ENCODE assay signal across 19 mouse cellular contexts in the genomic region with DNA sequence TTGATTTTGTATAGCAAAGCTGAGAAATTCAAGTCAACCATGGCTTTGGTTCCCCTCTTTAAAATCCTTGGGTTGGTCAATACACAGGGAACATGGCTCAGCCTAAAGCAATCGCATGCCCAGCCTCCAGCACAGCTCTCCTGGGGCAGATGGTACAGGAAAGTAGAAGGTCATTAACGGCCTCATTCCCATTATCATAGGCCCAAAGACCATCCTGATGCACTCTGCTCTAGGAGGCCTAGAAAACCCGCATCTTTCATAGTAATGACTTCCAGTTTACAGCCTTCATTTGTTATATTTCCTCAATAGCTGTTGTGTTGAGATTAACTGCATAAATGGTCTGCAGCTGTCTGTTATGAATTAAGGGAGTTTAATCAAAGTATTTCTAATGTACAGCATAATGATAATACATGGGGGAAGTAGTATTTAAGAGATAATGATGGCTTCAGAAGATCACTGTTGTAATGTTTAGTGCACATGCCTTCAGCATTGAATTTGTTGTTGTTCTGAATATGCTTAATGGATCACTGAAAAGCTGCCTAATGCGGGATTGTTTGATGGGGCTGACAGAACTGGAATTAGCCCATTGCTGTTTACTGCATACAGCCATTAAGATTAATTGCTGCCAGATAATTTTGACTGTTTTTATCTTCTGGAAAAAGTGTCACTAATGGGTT.
DNase-seq lines count a peak whose midpoint lies in the region; ATAC-seq and TF ChIP-seq lines count a peak whose summit lies in the region.
"Had no signal": no experiment of that assay in that cellular context is flagged by ENCODE, and none has a peak within 500 bp of the region (broad histone marks: within the 10 kb centered on the region; RNA-seq: fewer than 3 reads in every experiment).

No protein-coding gene starts in this region.

- H3K27ac ChIP-seq in heart, embryonic 10.5 days = no peak overlapping the region
- no peak overlapping the region for H3K27ac ChIP-seq in forebrain, embryonic 14.5 days (ENCODE audit: low read depth, low read length)
- H3K27ac ChIP-seq in forebrain, postnatal 0 days (ENCODE audit: low read depth, low read length) = no peak overlapping the region
- H3K27ac ChIP-seq: heart, adult 2 months; hindbrain, embryonic 12.5 days; hindbrain, embryonic 15.5 days had no signal

- no peak overlapping the region for H3K4me2 ChIP-seq in forebrain, embryonic 14.5 days (ENCODE audit: low read length)
- H3K4me2 ChIP-seq in forebrain, postnatal 0 days (ENCODE audit: low read depth) = no peak overlapping the region
- H3K4me2 ChIP-seq: heart, embryonic 11.5 days; hindbrain, embryonic 12.5 days; hindbrain, embryonic 15.5 days had no signal

- H3K9ac ChIP-seq in forebrain, embryonic 14.5 days (ENCODE audit: low read length) = no peak overlapping the region
- H3K9ac ChIP-seq in forebrain, postnatal 0 days = no peak overlapping the region
- H3K9ac ChIP-seq: hindbrain, embryonic 12.5 days; hindbrain, embryonic 15.5 days had no signal

- H3K4me1 ChIP-seq in heart, embryonic 10.5 days = no peaks in the 10 kb centered on the region
- no peaks in the 10 kb centered on the region for H3K4me1 ChIP-seq in forebrain, embryonic 14.5 days (ENCODE audit: control insufficient read depth, insufficient read depth, low read length)
- H3K4me1 ChIP-seq in forebrain, postnatal 0 days (ENCODE audit: insufficient read depth) = no peaks in the 10 kb centered on the region
- H3K4me1 ChIP-seq: hindbrain, embryonic 12.5 days; hindbrain, embryonic 15.5 days had no signal

- TF ChIP-seq CTCF in brain, embryonic 14.5 days (IDR thresholded peaks at IDR 0.05; ENCODE audit: borderline replicate concordance, extremely low read depth, insufficient read depth, insufficient read length) = no peak
- no peak for TF ChIP-seq CTCF in forebrain, postnatal 0 days (IDR thresholded peaks at IDR 0.05; ENCODE audit: low read depth)

- ATAC-seq in forebrain, embryonic 14.5 days = peak; percentile 90
- peak; percentile 25; the same call in 1 of the 2 replicates for ATAC-seq in forebrain, postnatal 0 days
- ATAC-seq: CD4-positive, CD25-positive, alpha-beta regulatory T cell, adult 4 months; intestine, postnatal 0 days had no signal

- peak; percentile 61 for DNase-seq in heart, adult 11 months
- no peak for DNase-seq in heart, embryonic 10.5 days (ENCODE audit: low spot score)
- peak; percentile 80 for DNase-seq in brain, embryonic 14.5 days (ENCODE audit: low read depth)
- peak; percentile 58 for DNase-seq in forebrain, embryonic 14.5 days (ENCODE audit: low spot score)
- no peak for DNase-seq in forebrain, postnatal 0 days
- DNase-seq in left cerebral cortex, postnatal 4 days = no peak
- DNase-seq: adrenal gland, adult 2 months; adrenal gland, postnatal 14 days; cerebellum, adult 11-12 months; cerebellum, adult 8-10 months; cerebellum, postnatal 10 days; cerebellum, postnatal 36 days; gastrocnemius, postnatal 25 days; heart, adult 2 months had no signal

- no peaks in the 10 kb centered on the region for H3K9me3 ChIP-seq in heart, embryonic 10.5 days
- no peaks in the 10 kb centered on the region for H3K9me3 ChIP-seq in forebrain, embryonic 14.5 days (replicated peaks; ENCODE audit: control insufficient read depth, low read length)
- H3K9me3 ChIP-seq in forebrain, postnatal 0 days (ENCODE audit: low read length) = no peaks in the 10 kb centered on the region; the same call in 1 of the 2 replicates
- H3K9me3 ChIP-seq: hindbrain, embryonic 12.5 days; hindbrain, embryonic 15.5 days had no signal

- H3K4me3 ChIP-seq in heart, embryonic 10.5 days = no peak overlapping the region
- no peak overlapping the region for H3K4me3 ChIP-seq in forebrain, embryonic 14.5 days (ENCODE audit: low read depth, low read length)
- no peak overlapping the region for H3K4me3 ChIP-seq in forebrain, postnatal 0 days (ENCODE audit: low read depth, low read length)
- H3K4me3 ChIP-seq: heart, adult 2 months; hindbrain, embryonic 12.5 days; hindbrain, embryonic 15.5 days had no signal

- TF ChIP-seq POLR2A in brain, embryonic 14.5 days (IDR thresholded peaks at IDR 0.05; ENCODE audit: borderline replicate concordance, extremely low read depth, insufficient read depth, insufficient read length, poor library complexity, severe bottlenecking) = no peak

- no peaks in the 10 kb centered on the region for H3K27me3 ChIP-seq in heart, embryonic 10.5 days (ENCODE audit: insufficient read depth, poor library complexity, severe bottlenecking)
- no peaks in the 10 kb centered on the region for H3K27me3 ChIP-seq in forebrain, embryonic 14.5 days (replicated peaks; ENCODE audit: control insufficient read depth, insufficient read depth, low read length)
- H3K27me3 ChIP-seq in forebrain, postnatal 0 days (ENCODE audit: insufficient read depth, low read length) = no peaks in the 10 kb centered on the region
- H3K27me3 ChIP-seq: hindbrain, embryonic 12.5 days; hindbrain, embryonic 15.5 days had no signal

- no peaks in the 10 kb centered on the region for H3K36me3 ChIP-seq in heart, embryonic 10.5 days
- no peaks in the 10 kb centered on the region for H3K36me3 ChIP-seq in forebrain, embryonic 14.5 days (ENCODE audit: control insufficient read depth, insufficient read depth, low read length)
- H3K36me3 ChIP-seq in forebrain, postnatal 0 days (ENCODE audit: insufficient read depth) = no peaks in the 10 kb centered on the region
- H3K36me3 ChIP-seq: hindbrain, embryonic 12.5 days; hindbrain, embryonic 15.5 days had no signal

- intact Hi-C loops in left cerebral cortex, postnatal 4 days (cut with DNase I) = no loop called here

- 74% methylated on average over 4 of the region's 4 CpGs for whole genome bisulfite sequencing in heart, embryonic 10.5 days
- 59% methylated on average over 4 of the region's 4 CpGs for WGBS in forebrain, embryonic 14.5 days
- WGBS in forebrain, postnatal 0 days = 52% methylated on average over 4 of the region's 4 CpGs

Comparison
In these comparisons a context has a peak if more than half of its experiments do, and no peak if none do; other contexts are left out.
1. DNase-seq: peak in heart, adult 11 months (single experiment), brain, embryonic 14.5 days (single experiment) and forebrain, embryonic 14.5 days (single experiment); none in heart, embryonic 10.5 days (single experiment), forebrain, postnatal 0 days (single experiment) and left cerebral cortex, postnatal 4 days (single experiment).